Mouse (Mus musculus) stomach, embryonic 14.5 days (tissue): Measurements from ENCODE around the gene Rnf41. TPM values are rescaled to one million over a fixed set of nuclear protein-coding genes. Genes with fewer than 3 reads are reported as not detected.

Experiments used
- ATAC-seq: fragments of 200-750 bp; cut with Nextera tagmentation; 2 replicates; pipeline ENCODE4 v1.8.0; 2017; ENCODE audit warnings: low read depth, moderate TSS enrichment; ENCODE audit not compliant: insufficient number of reproducible peaks, insufficient read depth, low FRiP score
- H3K27ac ChIP-seq: fragments of 300-500 bp; sonication (generic); 2 replicates; pipeline ENCODE4 v1.5.1; 2014; ENCODE audit warnings: mild to moderate bottlenecking, low read length, moderate library complexity, mixed read lengths
- H3K27me3 ChIP-seq: fragments of 300-500 bp; sonication (generic); 2 replicates; pipeline ENCODE4 v1.6.1; 2014; ENCODE audit warnings: low read length, control low read depth, mixed read lengths; ENCODE audit not compliant: control insufficient read depth, insufficient read depth
- H3K36me3 ChIP-seq: fragments of 300-500 bp; sonication (generic); 2 replicates; pipeline ENCODE4 v1.6.1; 2014; ENCODE audit warnings: mild to moderate bottlenecking, control low read depth, low read length, moderate library complexity, mixed read lengths; ENCODE audit not compliant: control insufficient read depth, insufficient read depth
- H3K4me1 ChIP-seq: fragments of 300-500 bp; sonication (generic); 2 replicates; pipeline ENCODE4 v1.6.1; 2014; ENCODE audit warnings: low read length, control low read depth, mixed read lengths; ENCODE audit not compliant: control insufficient read depth, insufficient read depth
- H3K4me2 ChIP-seq: fragments of 300-500 bp; sonication (generic); replicated peaks from 2 replicates; pipeline ENCODE4 v1.6.1; 2014; ENCODE audit warnings: low read depth, low read length, control low read depth
- H3K4me3 ChIP-seq: fragments of 300-500 bp; sonication (generic); 2 replicates; pipeline ENCODE4 v1.5.1; 2014; ENCODE audit warnings: low read depth, low read length, control low read depth
- H3K9ac ChIP-seq: fragments of 300-500 bp; sonication (generic); replicated peaks from 2 replicates; pipeline ENCODE4 v1.6.1; 2014; ENCODE audit warnings: low read depth, mild to moderate bottlenecking, control low read depth, low read length, moderate library complexity, mixed read lengths
- H3K9me3 ChIP-seq: fragments of 300-500 bp; sonication (generic); 2 replicates; pipeline ENCODE4 v1.6.1; 2016; ENCODE audit warnings: low read depth, low read length, control low read depth; ENCODE audit not compliant: control insufficient read depth
- WGBS: fragments of 180-500 bp; shearing (Covaris S2); extraction: QIAGEN DNeasy Blood & Tissue Kit; methylation state at CpG from one replicate; pipeline ENCODE4 v1.1.7; 2014; 5-methylcytosine and 5-hydroxymethylcytosine counted together
- polyA plus RNA-seq: library from polyadenylated mRNA; unstranded; fragments of >200 nt; fragmentation: Nextera tagmentation; extraction: Ambion mirVana; gene quantifications from 2 replicates; pipeline ENCODE4 v1.2.1, GENCODE M21; 2014

Rnf41 gene
- polyA plus RNA-seq, 1 experiment from 2014 or later, result 31.9 TPM

- Histone ChIP-seq H3K36me3 (peaks cover 45% of the 10 kb centered on the region), H3K9me3 (no peaks in the 10 kb centered on the region), H3K4me2 (peak overlapping the region; percentile 69; the same call in 1 of the 2 replicates), H3K4me1 (peaks cover 20% of the 10 kb centered on the region), H3K9ac (no peak overlapping the region), H3K27me3 (no peaks in the 10 kb centered on the region), H3K27ac (no peak overlapping the region), H3K4me3 (peak overlapping the region; percentile 100; the same call in 1 of the 2 replicates)
- no peak for ATAC-seq
- WGBS, result 61% methylated on average over 3 of the region's 3 CpGs
These were observed 33.0 kb upstream of the Rnf41 start for GRCm38 (mm10) chr10:128378462-128378861.

- H3K27me3 ChIP-seq, result no peaks in the 10 kb centered on the region
- no peak overlapping the region for H3K4me2 ChIP-seq
- no peak for ATAC-seq
- no peak overlapping the region for H3K4me3 ChIP-seq
- no peak overlapping the region for H3K27ac ChIP-seq
- H3K36me3 ChIP-seq, result peaks cover 53% of the 10 kb centered on the region
- peaks cover 20% of the 10 kb centered on the region for H3K4me1 ChIP-seq
- no peaks in the 10 kb centered on the region for H3K9me3 ChIP-seq
- no peak overlapping the region for H3K9ac ChIP-seq
- 93% methylated on average over 7 of the region's 7 CpGs for WGBS
These were observed 32.2 kb upstream of the Rnf41 start for GRCm38 (mm10) chr10:128379260-128379659.

- Histone ChIP-seq H3K27me3 (no peaks in the 10 kb centered on the region), H3K9ac (no peak overlapping the region), H3K27ac (no peak overlapping the region), H3K4me3 (no peak overlapping the region), H3K36me3 (peaks cover 64% of the 10 kb centered on the region), H3K4me1 (peaks cover 20% of the 10 kb centered on the region), H3K4me2 (no peak overlapping the region), H3K9me3 (no peaks in the 10 kb centered on the region)
- WGBS, result 84% methylated on average over 5 of the region's 5 CpGs
- ATAC-seq, result no peak
These were observed 30.9 kb upstream of the Rnf41 start for GRCm38 (mm10) chr10:128380565-128380964.

- 82% methylated on average over 8 of the region's 8 CpGs for WGBS
- Histone ChIP-seq H3K4me3 (no peak overlapping the region), H3K27ac (no peak overlapping the region), H3K27me3 (no peaks in the 10 kb centered on the region), H3K4me2 (no peak overlapping the region), H3K9me3 (no peaks in the 10 kb centered on the region), H3K9ac (no peak overlapping the region), H3K36me3 (peaks cover 83% of the 10 kb centered on the region), H3K4me1 (peaks cover 12% of the 10 kb centered on the region)
- no peak for ATAC-seq
These were observed 29.0 kb upstream of the Rnf41 start for GRCm38 (mm10) chr10:128382482-128382881.

GRCm38 (mm10) chr10:128385902-128386301 is 25.6 kb upstream of the Rnf41 start:
- no peak overlapping the region for H3K9ac ChIP-seq
- no peaks in the 10 kb centered on the region for H3K4me1 ChIP-seq
- no peak for ATAC-seq
- H3K4me2 ChIP-seq, result no peak overlapping the region
- no peaks in the 10 kb centered on the region for H3K27me3 ChIP-seq
- H3K4me3 ChIP-seq, result no peak overlapping the region
- 91% methylated on average over 7 of the region's 7 CpGs for WGBS
- no peak overlapping the region for H3K27ac ChIP-seq
- no peaks in the 10 kb centered on the region for H3K9me3 ChIP-seq
- H3K36me3 ChIP-seq, result peaks cover 96% of the 10 kb centered on the region

- Histone ChIP-seq H3K4me1 (no peaks in the 10 kb centered on the region), H3K27me3 (no peaks in the 10 kb centered on the region), H3K9me3 (no peaks in the 10 kb centered on the region), H3K4me2 (no peak overlapping the region), H3K27ac (no peak overlapping the region), H3K4me3 (no peak overlapping the region), H3K36me3 (peaks cover 94% of the 10 kb centered on the region), H3K9ac (no peak overlapping the region)
- WGBS, result 92% methylated on average over 14 of the region's 14 CpGs
- ATAC-seq, result no peak
These were observed 22.5 kb upstream of the Rnf41 start for GRCm38 (mm10) chr10:128388941-128389340.

GRCm38 (mm10) chr10:128389570-128389969 is 21.9 kb upstream of the Rnf41 start:
- Histone ChIP-seq H3K4me3 (no peak overlapping the region), H3K9ac (no peak overlapping the region), H3K4me1 (no peaks in the 10 kb centered on the region), H3K27me3 (no peaks in the 10 kb centered on the region), H3K36me3 (peaks cover 91% of the 10 kb centered on the region), H3K4me2 (no peak overlapping the region), H3K9me3 (no peaks in the 10 kb centered on the region), H3K27ac (no peak overlapping the region)
- no peak for ATAC-seq
- WGBS, result 76% methylated on average over 6 of the region's 6 CpGs

GRCm38 (mm10) chr10:128390366-128390765 is 21.1 kb upstream of the Rnf41 start:
- Histone ChIP-seq H3K4me1 (no peaks in the 10 kb centered on the region), H3K4me2 (no peak overlapping the region), H3K36me3 (peaks cover 84% of the 10 kb centered on the region), H3K9me3 (no peaks in the 10 kb centered on the region), H3K4me3 (no peak overlapping the region), H3K27me3 (no peaks in the 10 kb centered on the region), H3K27ac (no peak overlapping the region), H3K9ac (no peak overlapping the region)
- WGBS, result 85% methylated on average over 12 of the region's 12 CpGs
- no peak for ATAC-seq

- no peak overlapping the region for H3K4me2 ChIP-seq
These were observed 19.6 kb upstream of the Rnf41 start for GRCm38 (mm10) chr10:128391850-128392249.

More at GRCm38 (mm10) chr10:128391850-128392249, 19.6 kb upstream of the Rnf41 start:
- no peak overlapping the region for H3K9ac ChIP-seq
- no peak overlapping the region for H3K27ac ChIP-seq
- no peak for ATAC-seq
- no peaks in the 10 kb centered on the region for H3K9me3 ChIP-seq
- H3K4me3 ChIP-seq, result no peak overlapping the region
- 78% methylated on average over 6 of the region's 6 CpGs for WGBS
- no peaks in the 10 kb centered on the region for H3K4me1 ChIP-seq
- peaks cover 75% of the 10 kb centered on the region for H3K36me3 ChIP-seq
- no peaks in the 10 kb centered on the region for H3K27me3 ChIP-seq
